Mouse (Mus musculus): ENCODE measurements around the gene Kcnab2. TPM values are rescaled to one million over a fixed set of nuclear protein-coding genes. Genes with fewer than 3 reads are reported as not detected.

Gene Kcnab2
- polyA plus RNA-seq, 1 experiment = not detected

- TF ChIP-seq CTCF (IDR thresholded peaks at IDR 0.05; ENCODE audit: insufficient read depth, low read depth, low read length) (no peak), POLR2A (IDR thresholded peaks at IDR 0.05; ENCODE audit: insufficient read depth, low read depth, low read length) (no peak)
- 63% methylated on average over 12 of the region's 12 CpGs for WGBS
- Histone ChIP-seq H3K4me3 (ENCODE audit: insufficient read depth, low read depth, low read length) (no peak overlapping the region), H3K4me1 (ENCODE audit: control insufficient read depth, insufficient read depth, low read length) (peaks cover 92% of the 10 kb centered on the region), H3K27ac (ENCODE audit: insufficient read depth, low read depth, low read length) (no peak overlapping the region)
These were observed 15.2 kb downstream of the Kcnab2 start for GRCm38 (mm10) chr4:152462516-152462915.

- 87% methylated on average over 4 of the region's 4 CpGs for WGBS
- Histone ChIP-seq H3K27ac (ENCODE audit: insufficient read depth, low read depth, low read length) (peak overlapping the region; percentile 99), H3K4me3 (ENCODE audit: insufficient read depth, low read depth, low read length) (no peak overlapping the region), H3K4me1 (ENCODE audit: control insufficient read depth, insufficient read depth, low read length) (peaks cover 88% of the 10 kb centered on the region)
- no peak for TF ChIP-seq CTCF (IDR thresholded peaks at IDR 0.05; ENCODE audit: insufficient read depth, low read depth, low read length)
These were observed 20.0 kb downstream of the Kcnab2 start for GRCm38 (mm10) chr4:152457673-152458072.

- Histone ChIP-seq H3K27ac (ENCODE audit: insufficient read depth, low read depth, low read length) (peak overlapping the region; percentile 99), H3K4me3 (ENCODE audit: insufficient read depth, low read depth, low read length) (no peak overlapping the region), H3K4me1 (ENCODE audit: control insufficient read depth, insufficient read depth, low read length) (peaks cover 86% of the 10 kb centered on the region)
- no peak for TF ChIP-seq POLR2A (IDR thresholded peaks at IDR 0.05; ENCODE audit: insufficient read depth, low read depth, low read length)
- no peak for TF ChIP-seq CTCF (IDR thresholded peaks at IDR 0.05; ENCODE audit: insufficient read depth, low read depth, low read length)
- WGBS = 20% methylated on average over 18 of the region's 18 CpGs
These were observed 21.1 kb downstream of the Kcnab2 start for GRCm38 (mm10) chr4:152456609-152457008.

DNA sequence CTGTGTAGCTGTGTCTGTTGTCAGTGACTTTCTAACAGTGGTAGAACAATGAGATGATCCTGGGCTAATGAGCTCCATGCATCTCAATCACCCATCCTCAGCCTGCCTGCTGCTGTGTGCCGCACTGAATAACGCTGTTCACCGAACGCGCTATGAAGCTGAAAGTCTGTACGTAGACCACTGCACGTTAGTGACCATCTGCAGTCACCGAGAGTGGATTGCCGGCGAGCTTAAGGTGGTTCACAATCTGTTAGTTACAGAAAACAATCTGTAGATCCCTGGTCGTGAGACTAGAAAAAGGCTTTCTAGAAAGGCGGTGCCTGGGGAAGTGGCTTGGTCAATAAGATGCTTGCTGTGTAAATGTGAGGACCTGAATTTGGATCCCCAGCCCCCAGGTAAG, 23.5 kb downstream of the Kcnab2 start:
- no peak for TF ChIP-seq POLR2A (IDR thresholded peaks at IDR 0.05; ENCODE audit: insufficient read depth, low read depth, low read length)
- TF ChIP-seq CTCF (IDR thresholded peaks at IDR 0.05; ENCODE audit: insufficient read depth, low read depth, low read length) = no peak
- H3K4me3 ChIP-seq (ENCODE audit: insufficient read depth, low read depth, low read length) = no peak overlapping the region
- H3K27ac ChIP-seq (ENCODE audit: insufficient read depth, low read depth, low read length) = peak overlapping the region; percentile 29; the same call in 1 of the 2 replicates
- H3K4me1 ChIP-seq (ENCODE audit: control insufficient read depth, insufficient read depth, low read length) = peaks cover 76% of the 10 kb centered on the region
- WGBS = 82% methylated on average over 12 of the region's 12 CpGs

GRCm38 (mm10) chr4:152453079-152453478, 24.6 kb downstream of the Kcnab2 start:
- Histone ChIP-seq H3K4me1 (ENCODE audit: control insufficient read depth, insufficient read depth, low read length) (peaks cover 77% of the 10 kb centered on the region), H3K27ac (ENCODE audit: insufficient read depth, low read depth, low read length) (peak overlapping the region; percentile 86), H3K4me3 (ENCODE audit: insufficient read depth, low read depth, low read length) (no peak overlapping the region)
- WGBS = 16% methylated on average over 10 of the region's 10 CpGs
- TF ChIP-seq POLR2A (IDR thresholded peaks at IDR 0.05; ENCODE audit: insufficient read depth, low read depth, low read length) (no peak), CTCF (IDR thresholded peaks at IDR 0.05; ENCODE audit: insufficient read depth, low read depth, low read length) (no peak)

GRCm38 (mm10) chr4:152451371-152451770, 26.3 kb downstream of the Kcnab2 start:
- TF ChIP-seq CTCF (IDR thresholded peaks at IDR 0.05; ENCODE audit: insufficient read depth, low read depth, low read length) (no peak), POLR2A (IDR thresholded peaks at IDR 0.05; ENCODE audit: insufficient read depth, low read depth, low read length) (no peak)
- 90% methylated on average over 6 of the region's 6 CpGs for WGBS
- Histone ChIP-seq H3K27ac (ENCODE audit: insufficient read depth, low read depth, low read length) (no peak overlapping the region), H3K4me3 (ENCODE audit: insufficient read depth, low read depth, low read length) (no peak overlapping the region), H3K4me1 (ENCODE audit: control insufficient read depth, insufficient read depth, low read length) (peaks cover 73% of the 10 kb centered on the region)

- 39% methylated on average over 8 of the region's 8 CpGs for WGBS
- no peak overlapping the region for H3K4me3 ChIP-seq (ENCODE audit: insufficient read depth, low read depth, low read length)
- H3K27ac ChIP-seq (ENCODE audit: insufficient read depth, low read depth, low read length) = peak overlapping the region; percentile 35; the same call in 1 of the 2 replicates
- H3K4me1 ChIP-seq (ENCODE audit: control insufficient read depth, insufficient read depth, low read length) = peaks cover 66% of the 10 kb centered on the region
- no peak for TF ChIP-seq POLR2A (IDR thresholded peaks at IDR 0.05; ENCODE audit: insufficient read depth, low read depth, low read length)
- TF ChIP-seq CTCF (IDR thresholded peaks at IDR 0.05; ENCODE audit: insufficient read depth, low read depth, low read length) = no peak
These were observed 29.0 kb downstream of the Kcnab2 start for GRCm38 (mm10) chr4:152448666-152449018.

DNA sequence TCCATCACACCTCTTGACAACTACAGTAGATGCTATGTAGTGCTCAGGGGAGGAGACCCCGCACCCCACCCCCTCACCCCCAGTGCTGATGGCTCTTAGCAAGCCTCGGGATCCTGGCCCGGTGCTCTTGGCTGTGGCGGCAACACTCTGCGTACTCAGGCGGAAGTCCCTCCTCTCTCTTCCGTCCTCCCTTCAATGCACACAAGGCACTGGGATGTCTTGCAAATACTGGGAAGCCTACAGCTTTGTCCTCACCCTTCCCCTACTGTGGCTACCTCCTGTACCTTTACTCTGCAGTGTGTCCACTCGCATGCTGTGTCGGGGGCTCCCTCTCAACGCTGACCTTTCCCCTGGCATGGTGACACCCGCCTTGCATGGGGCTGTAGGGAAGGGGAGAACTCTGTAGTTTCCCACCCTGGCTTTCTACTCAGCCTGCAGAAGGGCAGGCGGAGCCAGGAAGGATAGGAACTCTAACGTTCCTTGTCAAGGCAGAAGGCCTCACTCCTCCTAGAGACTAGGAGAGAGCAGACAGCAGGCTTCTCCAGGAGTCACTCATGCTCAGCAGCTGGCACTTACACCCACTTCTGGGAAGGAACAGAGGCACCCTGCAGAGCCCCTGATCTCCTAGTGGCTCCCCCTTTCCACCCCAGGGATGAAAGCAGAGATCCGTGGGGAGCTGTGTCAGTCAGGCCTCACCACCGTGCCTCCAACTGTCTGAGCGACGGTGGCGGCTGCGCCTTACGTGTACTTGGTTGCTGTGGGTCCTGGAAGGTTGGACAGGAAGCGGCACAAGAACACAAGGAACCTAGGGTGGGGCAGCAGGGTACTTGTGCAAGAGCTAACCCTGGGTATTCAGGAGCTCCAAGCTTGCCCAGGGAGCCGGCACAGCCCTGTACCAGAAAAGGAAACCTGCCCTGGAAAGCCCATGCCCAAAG, 29.7 kb downstream of the Kcnab2 start:
- H3K4me1 ChIP-seq (ENCODE audit: control insufficient read depth, insufficient read depth, low read length) = peaks cover 60% of the 10 kb centered on the region
- no peak for TF ChIP-seq CTCF (IDR thresholded peaks at IDR 0.05; ENCODE audit: insufficient read depth, low read depth, low read length)
- TF ChIP-seq POLR2A (IDR thresholded peaks at IDR 0.05; ENCODE audit: insufficient read depth, low read depth, low read length) = no peak
- no peak overlapping the region; the same call in 1 of the 2 replicates for H3K4me3 ChIP-seq (ENCODE audit: insufficient read depth, low read depth, low read length)
- 66% methylated on average over 22 of the region's 22 CpGs for WGBS
- peak overlapping the region; percentile 35 for H3K27ac ChIP-seq (ENCODE audit: insufficient read depth, low read depth, low read length)

GRCm38 (mm10) chr4:152446178-152446577, 31.5 kb downstream of the Kcnab2 start:
- Histone ChIP-seq H3K27ac (ENCODE audit: insufficient read depth, low read depth, low read length) (no peak overlapping the region), H3K4me3 (ENCODE audit: insufficient read depth, low read depth, low read length) (no peak overlapping the region), H3K4me1 (ENCODE audit: control insufficient read depth, insufficient read depth, low read length) (peaks cover 50% of the 10 kb centered on the region)
- TF ChIP-seq CTCF (IDR thresholded peaks at IDR 0.05; ENCODE audit: insufficient read depth, low read depth, low read length) = no peak
- TF ChIP-seq POLR2A (IDR thresholded peaks at IDR 0.05; ENCODE audit: insufficient read depth, low read depth, low read length) = no peak
- 79% methylated on average over 10 of the region's 10 CpGs for WGBS
